Mouse (Mus musculus): ENCODE results near the gene Ncaph2. TPM values are rescaled to one million over a fixed set of nuclear protein-coding genes. Genes with fewer than 3 reads are reported as not detected.

The Ncaph2 gene
- polyA plus RNA-seq, 1 experiment from 2014 or later: 115 TPM

- Histone ChIP-seq H3K36me3 (ENCODE audit: control insufficient read depth, insufficient read depth, low read length) (peaks cover 6% of the 10 kb centered on the region; the same call in 1 of the 2 replicates), H3K27ac (ENCODE audit: low read depth, low read length) (no peak overlapping the region), H3K27me3 (replicated peaks; ENCODE audit: control insufficient read depth, insufficient read depth, low read length) (no peaks in the 10 kb centered on the region), H3K4me2 (ENCODE audit: low read length) (no peak overlapping the region), H3K9me3 (ENCODE audit: control insufficient read depth, low read length) (no peaks in the 10 kb centered on the region), H3K4me1 (ENCODE audit: control insufficient read depth, insufficient read depth, low read depth, low read length) (no peaks in the 10 kb centered on the region), H3K9ac (ENCODE audit: low read depth, low read length) (no peak overlapping the region), H3K4me3 (ENCODE audit: low read length) (no peak overlapping the region)
- WGBS: 88% methylated on average over 8 of the region's 8 CpGs
- ATAC-seq: no peak
Observed at GRCm38 (mm10) chr15:89415282-89415681, 59.8 kb downstream of the Ncaph2 start.

- Histone ChIP-seq H3K4me1 (ENCODE audit: control insufficient read depth, insufficient read depth, low read depth, low read length) (no peaks in the 10 kb centered on the region), H3K4me3 (ENCODE audit: low read length) (no peak overlapping the region), H3K9me3 (ENCODE audit: control insufficient read depth, low read length) (no peaks in the 10 kb centered on the region), H3K27me3 (replicated peaks; ENCODE audit: control insufficient read depth, insufficient read depth, low read length) (no peaks in the 10 kb centered on the region), H3K36me3 (ENCODE audit: control insufficient read depth, insufficient read depth, low read length) (peaks cover 15% of the 10 kb centered on the region; the same call in 1 of the 2 replicates), H3K4me2 (ENCODE audit: low read length) (no peak overlapping the region), H3K27ac (ENCODE audit: low read depth, low read length) (no peak overlapping the region), H3K9ac (ENCODE audit: low read depth, low read length) (no peak overlapping the region)
- no peak for ATAC-seq
- 94% methylated on average over 9 of the region's 9 CpGs for WGBS
Observed at GRCm38 (mm10) chr15:89421938-89422337, 66.4 kb downstream of the Ncaph2 start.

Small RNAs within 50 kb of the gene (microRNA-seq; reads per million reads assigned to microRNA genes)
- not detected for gene Mir6959

Other genes starting within 250 kb of the Ncaph2 start
- gene Tubgcp6, start 232.6 kb upstream of the Ncaph2 start, polyA plus RNA-seq (2015; fragmentation: Nextera tagmentation; extraction: Ambion mirVana): 15.2 and 16.4 TPM in 2 replicates
- gene Hdac10, start 227.0 kb upstream of the Ncaph2 start, polyA plus RNA-seq (2015; fragmentation: Nextera tagmentation; extraction: Ambion mirVana): 27.3 and 29.2 TPM in 2 replicates
- gene Mapk12, start 215.0 kb upstream of the Ncaph2 start, polyA plus RNA-seq (2015; fragmentation: Nextera tagmentation; extraction: Ambion mirVana): 4.1 and 4.4 TPM in 2 replicates
- 23.7 and 28.3 TPM in 2 replicates for gene Mapk11, start 206.1 kb upstream of the Ncaph2 start, polyA plus RNA-seq (2015; fragmentation: Nextera tagmentation; extraction: Ambion mirVana)
- 85.2 and 106 TPM in 2 replicates for gene Plxnb2, start 174.9 kb upstream of the Ncaph2 start, polyA plus RNA-seq (2015; fragmentation: Nextera tagmentation; extraction: Ambion mirVana)
- gene Dennd6b, start 159.2 kb upstream of the Ncaph2 start, polyA plus RNA-seq (2015; fragmentation: Nextera tagmentation; extraction: Ambion mirVana): 86.6 and 93.2 TPM in 2 replicates
- 59.4 and 71.5 TPM in 2 replicates for gene Ppp6r2, start 144.2 kb upstream of the Ncaph2 start, polyA plus RNA-seq (2015; fragmentation: Nextera tagmentation; extraction: Ambion mirVana)
- 93.2 and 102 TPM in 2 replicates for gene Sbf1, start 40.4 kb upstream of the Ncaph2 start, polyA plus RNA-seq (2015; fragmentation: Nextera tagmentation; extraction: Ambion mirVana)
- gene Adm2, start 33.0 kb upstream of the Ncaph2 start, polyA plus RNA-seq (2015; fragmentation: Nextera tagmentation; extraction: Ambion mirVana): not detected in 2 replicates
- gene Miox, start 21.3 kb upstream of the Ncaph2 start, polyA plus RNA-seq (2015; fragmentation: Nextera tagmentation; extraction: Ambion mirVana): not detected in 2 replicates
- 33.0 and 38.5 TPM in 2 replicates for gene Lmf2, start 60 bp upstream of the Ncaph2 start, polyA plus RNA-seq (2015; fragmentation: Nextera tagmentation; extraction: Ambion mirVana)
- gene Sco2, start 18.1 kb downstream of the Ncaph2 start, polyA plus RNA-seq (2015; fragmentation: Nextera tagmentation; extraction: Ambion mirVana): 16.7 and 20.2 TPM in 2 replicates
- 2.6 TPM in 2 replicates for gene Tymp, start 21.3 kb downstream of the Ncaph2 start, polyA plus RNA-seq (2015; fragmentation: Nextera tagmentation; extraction: Ambion mirVana)
- gene Odf3b, start 23.6 kb downstream of the Ncaph2 start, polyA plus RNA-seq (2015; fragmentation: Nextera tagmentation; extraction: Ambion mirVana): 4.8 and 5.4 TPM in 2 replicates
- 0.08 TPM in 1 of 2 replicates, not detected in the other for gene Klhdc7b, start 29.2 kb downstream of the Ncaph2 start, polyA plus RNA-seq (2015; fragmentation: Nextera tagmentation; extraction: Ambion mirVana)
- not detected in 2 replicates for gene Syce3, start 54.8 kb downstream of the Ncaph2 start, polyA plus RNA-seq (2015; fragmentation: Nextera tagmentation; extraction: Ambion mirVana)
- 0.60 and 1.4 TPM in 2 replicates for gene Cpt1b, start 70.1 kb downstream of the Ncaph2 start, polyA plus RNA-seq (2015; fragmentation: Nextera tagmentation; extraction: Ambion mirVana)
- gene C730034F03Rik, start 73.9 kb downstream of the Ncaph2 start, polyA plus RNA-seq (2015; fragmentation: Nextera tagmentation; extraction: Ambion mirVana): 5.3 and 5.9 TPM in 2 replicates
- gene Gm44502, start 74.0 kb downstream of the Ncaph2 start, polyA plus RNA-seq (2015; fragmentation: Nextera tagmentation; extraction: Ambion mirVana): 0.11 TPM in 1 of 2 replicates, not detected in the other
- gene Chkb, start 74.2 kb downstream of the Ncaph2 start, polyA plus RNA-seq (2015; fragmentation: Nextera tagmentation; extraction: Ambion mirVana): 82.1 and 85.6 TPM in 2 replicates
- 84.5 and 88.1 TPM in 2 replicates for gene Mapk8ip2, start 98.2 kb downstream of the Ncaph2 start, polyA plus RNA-seq (2015; fragmentation: Nextera tagmentation; extraction: Ambion mirVana)
- 35.4 and 37.3 TPM in 2 replicates for gene Arsa, start 121.7 kb downstream of the Ncaph2 start, polyA plus RNA-seq (2015; fragmentation: Nextera tagmentation; extraction: Ambion mirVana)
- 7.7 and 8.4 TPM in 2 replicates for gene Shank3, start 143.9 kb downstream of the Ncaph2 start, polyA plus RNA-seq (2015; fragmentation: Nextera tagmentation; extraction: Ambion mirVana)
- 0.75 and 0.93 TPM in 2 replicates for gene Acr, start 212.6 kb downstream of the Ncaph2 start, polyA plus RNA-seq (2015; fragmentation: Nextera tagmentation; extraction: Ambion mirVana)
- gene Rabl2, start 236.2 kb downstream of the Ncaph2 start, polyA plus RNA-seq (2015; fragmentation: Nextera tagmentation; extraction: Ambion mirVana): 81.8 and 91.8 TPM in 2 replicates

Measured in hindbrain, embryonic 16.5 days (tissue).